Mouse (Mus musculus): ENCODE data around the gene Cx3cr1. TPM values are rescaled to one million over a fixed set of nuclear protein-coding genes. Genes with fewer than 3 reads are reported as not detected.

Cx3cr1 gene
- polyA plus RNA-seq, 1 experiment from 2014 or later, result not detected

- no peak for TF ChIP-seq CTCF (IDR thresholded peaks at IDR 0.05)
- no peaks in the 10 kb centered on the region for H3K27me3 ChIP-seq
- ATAC-seq (peak; percentile 40), DNase-seq (ENCODE audit: low read depth, low spot score) (no peak)
- in situ Hi-C loops (cut with MboI; ENCODE audit: low pct_unique_long_range_greater_than_20kb), result loop anchor here (5.0 kb wide), 2 partner anchors 45 to 70 kb away; no protein-coding TSS in a partner anchor
- CTCF ChIA-PET, result interaction anchor here (0.7 to 2.0 kb wide), 6 partner anchors 28 to 82 kb away, joined by 3 to 19 read pairs (median 5); partner anchors contain the start of gene Slc25a38
- POLR2A ChIA-PET, result interaction anchor here (1.1 kb wide), 1 partner anchor 45 kb away, joined by 3 read pairs; no protein-coding TSS in a partner anchor
These were observed 42.1 kb downstream of the Cx3cr1 start for GRCm38 (mm10) chr9:120027401-120028151.

DNA sequence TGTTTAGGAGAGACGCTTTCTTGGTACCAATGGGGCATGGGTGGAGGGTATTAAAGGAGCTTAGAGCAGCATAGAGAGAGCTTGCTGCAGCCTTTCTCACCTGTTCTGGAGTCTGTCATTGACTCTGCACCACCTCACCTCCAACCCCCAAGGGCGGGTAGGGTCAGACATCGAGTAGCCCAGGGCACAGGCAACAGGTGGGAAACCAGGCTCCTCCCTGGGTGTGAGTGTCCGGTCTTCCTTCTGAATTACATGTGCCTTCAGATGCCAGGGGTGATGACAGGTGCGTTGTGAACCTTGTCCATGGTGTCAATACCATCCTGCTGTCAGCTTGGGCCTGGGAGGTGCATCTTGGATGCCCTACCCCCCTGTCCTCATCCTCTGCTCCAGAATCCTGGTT, 45.1 kb downstream of the Cx3cr1 start:
- POLR2A ChIA-PET, result interaction anchor here (0.7 kb wide), 1 partner anchor 188 kb away, joined by 3 read pairs; no protein-coding TSS in a partner anchor
- ATAC-seq, result no peak
- CTCF ChIA-PET, result no interaction called here
- no peak for TF ChIP-seq CTCF (IDR thresholded peaks at IDR 0.05)
- in situ Hi-C loops (cut with MboI; ENCODE audit: low pct_unique_long_range_greater_than_20kb), result loop anchor here (5.0 kb wide), 2 partner anchors 48 to 73 kb away; no protein-coding TSS in a partner anchor
- no peak for DNase-seq (ENCODE audit: low read depth, low spot score)
- no peaks in the 10 kb centered on the region for H3K27me3 ChIP-seq

GRCm38 (mm10) chr9:120024171-120024570, 45.5 kb downstream of the Cx3cr1 start:
- CTCF ChIA-PET, result no interaction called here
- no peak for TF ChIP-seq CTCF (IDR thresholded peaks at IDR 0.05)
- POLR2A ChIA-PET, result interaction anchor here (0.6 to 0.7 kb wide), 2 partner anchors 12 to 187 kb away, joined by 3 read pairs; no protein-coding TSS in a partner anchor
- in situ Hi-C loops (cut with MboI; ENCODE audit: low pct_unique_long_range_greater_than_20kb), result no loop called here
- DNase-seq (ENCODE audit: low read depth, low spot score) (no peak), ATAC-seq (no peak)
- no peaks in the 10 kb centered on the region for H3K27me3 ChIP-seq

DNA sequence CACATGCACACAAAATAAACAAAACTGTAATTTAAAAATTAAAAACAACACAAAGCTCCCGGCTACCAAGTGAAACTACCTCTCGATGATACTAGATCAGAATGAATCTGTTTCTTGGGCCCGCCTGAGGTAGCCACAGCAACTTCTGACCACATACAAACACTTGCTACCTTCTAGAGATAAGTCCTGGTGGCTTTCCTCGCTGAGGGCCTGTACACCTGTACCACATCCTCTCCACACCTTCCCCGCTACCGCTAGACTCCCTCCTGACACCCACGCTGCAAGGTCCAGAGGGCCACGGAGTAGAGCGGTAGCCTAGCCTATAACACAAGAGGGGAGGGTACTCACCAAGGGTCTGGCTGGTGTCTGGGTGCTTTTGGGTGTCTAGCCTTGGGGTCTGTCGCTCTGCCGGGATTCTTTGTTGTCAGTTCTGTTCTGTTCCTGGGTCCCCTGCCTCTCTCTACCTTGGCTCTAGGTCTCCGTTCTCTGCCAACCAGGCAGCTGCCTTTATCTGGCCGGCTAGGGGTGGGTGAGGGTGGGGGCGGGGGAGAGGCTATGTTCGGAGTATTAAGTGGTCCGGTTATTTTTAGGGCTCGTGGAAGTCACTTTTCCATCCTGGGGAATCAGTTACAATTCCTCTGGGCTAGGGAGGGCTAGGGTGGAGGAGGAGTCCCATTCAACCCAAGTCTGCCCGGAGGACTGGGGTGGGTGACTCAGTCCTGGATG, 46.4 kb downstream of the Cx3cr1 start, which contains the start of gene Xirp1:
Gene Xirp1, minus strand, starts transcription at position 513 of the 726 bp plus-strand sequence.
- POLR2A ChIA-PET, result interaction anchor here (0.5 to 0.6 kb wide), 2 partner anchors 57 to 87 kb away, joined by 3 read pairs; no protein-coding TSS in a partner anchor

GRCm38 (mm10) chr9:120021164-120021563, 48.5 kb downstream of the Cx3cr1 start:
- ATAC-seq, result no peak
- ChIA-PET CTCF (interaction anchor here (1.1 to 1.5 kb wide), 3 partner anchors 51 to 78 kb away, joined by 4 to 9 read pairs (median 6); no protein-coding TSS in a partner anchor), POLR2A (no interaction called here)
- no peak for DNase-seq (ENCODE audit: low read depth, low spot score)
- in situ Hi-C loops (cut with MboI; ENCODE audit: low pct_unique_long_range_greater_than_20kb), result no loop called here
- H3K27me3 ChIP-seq, result no peaks in the 10 kb centered on the region
- TF ChIP-seq CTCF (IDR thresholded peaks at IDR 0.05), result no peak

More for the DNA sequence above, 46.4 kb downstream of the Cx3cr1 start, which contains the start of gene Xirp1:
- in situ Hi-C loops (cut with MboI; ENCODE audit: low pct_unique_long_range_greater_than_20kb), result no loop called here
- ATAC-seq (no peak), DNase-seq (ENCODE audit: low read depth, low spot score) (no peak)
- no peak for TF ChIP-seq CTCF (IDR thresholded peaks at IDR 0.05)
- H3K27me3 ChIP-seq, result no peaks in the 10 kb centered on the region
- CTCF ChIA-PET, result no interaction called here

- ChIA-PET POLR2A (no interaction called here), CTCF (interaction anchor here (1.0 to 1.5 kb wide), 4 partner anchors 50 to 78 kb away, joined by 3 to 9 read pairs (median 5); no protein-coding TSS in a partner anchor)
- ATAC-seq, result peak; percentile 8
- DNase-seq (ENCODE audit: low read depth, low spot score), result no peak
- H3K27me3 ChIP-seq, result no peaks in the 10 kb centered on the region
- no peak for TF ChIP-seq CTCF (IDR thresholded peaks at IDR 0.05)
- in situ Hi-C loops (cut with MboI; ENCODE audit: low pct_unique_long_range_greater_than_20kb), result no loop called here
These were observed 49.3 kb downstream of the Cx3cr1 start for GRCm38 (mm10) chr9:120020285-120020890.

GRCm38 (mm10) chr9:120016956-120017355, 52.7 kb downstream of the Cx3cr1 start:
- ATAC-seq, result no peak

DNA sequence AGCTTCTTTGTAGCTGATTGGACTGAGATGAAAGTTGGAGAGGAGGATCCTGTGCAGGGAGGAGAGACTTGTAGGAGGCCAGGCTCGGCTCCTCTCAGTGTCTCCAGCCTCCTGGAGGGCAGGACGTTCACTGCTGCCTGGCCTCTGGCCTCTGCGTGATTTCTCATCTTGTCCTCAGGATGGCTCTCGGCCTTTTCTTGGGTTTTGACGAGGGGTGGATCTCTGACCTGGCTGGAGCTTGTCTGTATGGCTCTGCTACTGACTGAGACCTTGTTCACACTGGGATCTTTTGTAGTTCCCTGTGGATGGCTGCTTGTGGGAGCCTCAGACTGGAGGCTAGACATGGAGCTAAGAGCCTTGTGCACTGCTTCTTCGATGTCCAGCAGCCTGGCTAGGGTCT, 54.9 kb downstream of the Cx3cr1 start:
- in situ Hi-C loops (cut with MboI; ENCODE audit: low pct_unique_long_range_greater_than_20kb), result loop anchor here (5.0 kb wide), 1 partner anchor 43 kb away; no protein-coding TSS in a partner anchor
- H3K27me3 ChIP-seq, result no peaks in the 10 kb centered on the region
- ChIA-PET CTCF (interaction anchor here (1.2 kb wide), 1 partner anchor 37 kb away, joined by 3 read pairs; no protein-coding TSS in a partner anchor), POLR2A (no interaction called here)
- TF ChIP-seq CTCF (IDR thresholded peaks at IDR 0.05), result no peak
- ATAC-seq, result no peak
- DNase-seq (ENCODE audit: low read depth, low spot score), result no peak

More at GRCm38 (mm10) chr9:120016956-120017355, 52.7 kb downstream of the Cx3cr1 start:
- ChIA-PET CTCF (interaction anchor here (1.0 kb wide), 1 partner anchor 56 kb away, joined by 4 read pairs; no protein-coding TSS in a partner anchor), POLR2A (no interaction called here)
- TF ChIP-seq CTCF (IDR thresholded peaks at IDR 0.05), result no peak
- no peaks in the 10 kb centered on the region for H3K27me3 ChIP-seq
- DNase-seq (ENCODE audit: low read depth, low spot score), result no peak
- in situ Hi-C loops (cut with MboI; ENCODE audit: low pct_unique_long_range_greater_than_20kb), result no loop called here

DNA sequence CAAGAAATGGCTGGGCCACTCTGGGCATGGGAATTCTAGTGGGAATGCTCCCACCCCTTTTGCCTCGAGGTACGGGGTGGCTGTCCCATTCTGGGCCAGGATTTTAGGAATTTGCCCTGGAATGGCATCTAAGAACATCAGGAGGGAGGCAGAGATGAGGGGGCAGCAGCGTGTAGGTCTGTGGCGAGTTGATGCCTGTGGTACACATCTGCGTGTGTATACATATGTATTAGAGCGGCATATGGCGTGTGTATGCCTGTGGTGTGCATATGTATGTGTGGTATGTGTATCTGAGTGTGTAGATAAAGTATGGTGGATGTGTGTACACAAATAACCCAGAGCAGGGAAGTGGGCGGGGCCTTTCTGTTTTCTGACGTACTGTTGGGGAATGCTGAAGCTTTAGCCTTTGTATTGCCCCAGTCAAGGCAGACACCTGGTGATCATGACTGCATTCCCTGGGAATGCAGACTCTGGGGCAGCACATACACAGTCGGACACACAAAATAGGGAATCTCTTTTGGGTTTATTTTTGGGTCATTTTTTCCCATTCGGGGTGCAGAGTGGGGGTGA, 56.3 kb downstream of the Cx3cr1 start:
- in situ Hi-C loops (cut with MboI; ENCODE audit: low pct_unique_long_range_greater_than_20kb), result loop anchor here (5.0 kb wide), 1 partner anchor 41 kb away; no protein-coding TSS in a partner anchor
- TF ChIP-seq CTCF (IDR thresholded peaks at IDR 0.05), result no peak
- ChIA-PET POLR2A (interaction anchor here (0.9 kb wide), 1 partner anchor 33 kb away, joined by 3 read pairs; no protein-coding TSS in a partner anchor), CTCF (no interaction called here)
- ATAC-seq (peak; percentile 11), DNase-seq (ENCODE audit: low read depth, low spot score) (no peak)
- no peaks in the 10 kb centered on the region for H3K27me3 ChIP-seq

Measured in Patski (cell line).